Mouse (Mus musculus): ENCODE data around the gene Tmem117. TPM values are rescaled to one million over a fixed set of nuclear protein-coding genes. Genes with fewer than 3 reads are reported as not detected.

Tmem117 gene
- 9.1 and 9.3 TPM in 2 replicates for polyA plus RNA-seq (2012; rRNA removed)

DNA sequence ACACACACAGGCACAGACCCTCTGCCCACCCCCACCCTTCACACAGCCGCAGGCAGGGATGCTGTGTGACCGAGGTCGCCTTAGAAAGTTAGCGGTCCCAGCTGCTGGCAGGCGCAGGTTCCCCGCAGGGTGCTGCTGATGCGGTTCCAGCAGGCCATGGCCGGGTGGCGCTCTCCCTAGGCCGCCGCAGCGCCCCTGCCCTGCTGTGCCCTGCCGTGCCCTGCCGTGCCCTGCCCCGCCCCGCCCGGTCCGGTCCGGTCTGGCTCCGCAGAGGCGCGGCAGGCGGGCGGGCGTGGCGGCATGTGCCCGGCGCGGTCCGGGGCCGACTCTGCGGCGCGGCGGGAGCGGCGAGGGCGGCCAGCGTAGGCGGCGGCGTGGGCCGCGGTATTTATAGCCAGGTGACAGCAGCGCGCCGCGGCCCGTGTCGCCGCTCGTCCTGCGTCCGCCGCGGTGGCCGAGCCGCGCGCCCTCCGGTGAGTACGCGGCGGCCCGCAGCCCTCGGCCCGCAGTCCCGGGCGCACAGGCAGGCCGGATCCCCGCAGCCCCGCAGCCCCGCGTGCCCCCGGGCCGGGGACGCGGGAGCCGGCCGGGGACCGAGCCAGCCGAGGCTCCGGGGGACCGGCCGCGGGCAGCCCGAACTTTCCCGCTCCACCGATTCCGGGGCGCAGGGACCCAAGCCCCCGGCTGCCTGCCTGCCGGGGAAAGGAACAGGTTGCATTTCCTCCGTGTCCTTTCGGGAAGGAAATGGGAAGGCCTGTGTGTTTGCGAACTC lies at the start of gene Tmem117:
Gene Tmem117, plus strand, starts transcription at position 403 of the 772 bp plus-strand sequence.
- H3K27me3 ChIP-seq (ENCODE audit: control insufficient read depth, insufficient read depth, low read length) = no peaks in the 10 kb centered on the region
- WGBS = under 1% methylated on average over 86 of the region's 96 CpGs
- H3K4me3 ChIP-seq (replicated peaks; ENCODE audit: insufficient read depth, low read depth, low read length) = peak within 1 kb of the TSS; percentile 53
- TF ChIP-seq POLR2A (IDR thresholded peaks at IDR 0.05; ENCODE audit: borderline replicate concordance, insufficient read depth, low read length) (no peak), CTCF (IDR thresholded peaks at IDR 0.05; ENCODE audit: borderline replicate concordance, insufficient read depth, low read depth, low read length) (no peak)
- H3K4me1 ChIP-seq (ENCODE audit: control insufficient read depth, insufficient read depth, low read length) = no peaks in the 10 kb centered on the region
- DNase-seq = peak; percentile 72 to 74
- H3K27ac ChIP-seq (ENCODE audit: insufficient read depth, low read length) = peak within 1 kb of the TSS; percentile 27; the same call in 1 of the 2 replicates

DNA sequence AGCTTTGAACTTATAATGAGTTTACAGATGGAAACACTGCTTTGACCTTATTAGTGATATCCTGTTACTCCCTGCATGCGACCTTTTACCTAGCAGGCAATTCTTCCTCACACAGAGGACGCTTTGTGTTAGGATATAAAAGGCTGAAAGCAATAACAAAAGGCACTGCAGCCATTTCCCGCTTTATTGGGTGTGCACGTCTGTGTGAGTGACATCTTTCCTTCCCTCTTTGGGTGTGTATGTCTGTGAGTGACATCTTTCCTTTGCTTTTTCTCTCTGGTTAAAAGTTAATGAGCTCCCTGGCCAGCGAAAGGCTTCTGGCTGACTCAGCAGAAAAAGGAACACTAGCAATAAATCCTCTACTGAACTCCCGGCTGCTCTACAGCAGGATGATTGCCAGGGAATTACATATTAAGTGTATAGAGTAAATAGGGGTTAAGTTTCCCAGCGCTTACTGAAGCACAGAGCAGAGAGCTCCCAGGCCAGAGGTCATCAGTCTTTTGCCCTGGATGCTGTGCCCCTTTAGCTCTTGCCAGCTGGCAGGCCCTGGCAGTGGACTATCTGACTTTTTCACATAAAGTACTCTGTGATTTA lies 46.9 kb upstream of the Tmem117 start:
- no peak for DNase-seq
- TF ChIP-seq POLR2A (IDR thresholded peaks at IDR 0.05; ENCODE audit: borderline replicate concordance, insufficient read depth, low read length) (no peak), CTCF (IDR thresholded peaks at IDR 0.05; ENCODE audit: borderline replicate concordance, insufficient read depth, low read depth, low read length) (no peak)
- Histone ChIP-seq H3K27me3 (ENCODE audit: control insufficient read depth, insufficient read depth, low read length) (no peaks in the 10 kb centered on the region), H3K4me3 (replicated peaks; ENCODE audit: insufficient read depth, low read depth, low read length) (no peak overlapping the region), H3K4me1 (ENCODE audit: control insufficient read depth, insufficient read depth, low read length) (no peaks in the 10 kb centered on the region), H3K27ac (ENCODE audit: insufficient read depth, low read length) (no peak overlapping the region)
- WGBS = 63% methylated on average over 7 of the region's 7 CpGs

DNA sequence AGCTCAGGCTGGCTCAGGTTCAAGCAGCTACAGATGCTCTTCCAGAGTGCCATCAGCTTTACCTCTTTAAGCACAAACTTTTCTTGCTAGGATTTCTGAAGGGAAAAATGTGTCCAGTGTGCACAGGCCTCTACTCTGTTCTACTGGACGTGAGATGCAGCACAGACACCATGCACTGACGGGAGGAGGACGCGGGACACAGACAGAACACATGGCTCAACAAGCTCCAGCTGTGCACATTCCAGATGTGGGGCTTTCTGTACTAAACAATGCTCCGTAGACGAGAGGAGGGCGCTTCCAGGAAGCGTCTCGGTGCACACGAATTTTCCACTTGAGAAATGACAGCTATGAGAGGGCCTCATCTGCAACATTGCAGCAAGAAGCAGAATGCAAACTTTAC lies 45.9 kb upstream of the Tmem117 start:
- no peak for DNase-seq
- Histone ChIP-seq H3K4me3 (replicated peaks; ENCODE audit: insufficient read depth, low read depth, low read length) (no peak overlapping the region), H3K4me1 (ENCODE audit: control insufficient read depth, insufficient read depth, low read length) (no peaks in the 10 kb centered on the region), H3K27ac (ENCODE audit: insufficient read depth, low read length) (no peak overlapping the region), H3K27me3 (ENCODE audit: control insufficient read depth, insufficient read depth, low read length) (no peaks in the 10 kb centered on the region)
- TF ChIP-seq POLR2A (IDR thresholded peaks at IDR 0.05; ENCODE audit: borderline replicate concordance, insufficient read depth, low read length) = no peak
- TF ChIP-seq CTCF (IDR thresholded peaks at IDR 0.05; ENCODE audit: borderline replicate concordance, insufficient read depth, low read depth, low read length) = no peak
- 87% methylated on average over 10 of the region's 10 CpGs for WGBS

DNA sequence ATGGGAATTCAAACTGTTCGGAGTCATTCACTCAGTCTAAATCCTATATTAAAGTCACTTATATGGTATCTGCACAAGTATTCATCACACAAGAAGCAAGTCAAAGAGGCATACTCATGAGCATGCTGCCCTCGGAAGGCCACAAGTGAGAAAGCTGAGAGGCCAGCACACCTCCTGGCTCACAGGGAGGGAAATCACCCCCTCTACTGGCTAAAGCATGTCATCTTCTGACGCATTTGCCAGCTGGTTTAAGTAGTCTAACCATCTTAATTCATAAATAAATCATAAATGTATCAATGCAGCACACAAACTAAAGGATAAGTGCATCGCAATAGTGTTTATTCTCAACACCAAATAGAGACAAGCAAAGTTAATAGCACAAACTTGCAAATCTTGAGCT lies 44.3 kb upstream of the Tmem117 start:
- WGBS = 80% methylated on average over 4 of the region's 4 CpGs
- DNase-seq = no peak
- no peaks in the 10 kb centered on the region for H3K4me1 ChIP-seq (ENCODE audit: control insufficient read depth, insufficient read depth, low read length)
- H3K27me3 ChIP-seq (ENCODE audit: control insufficient read depth, insufficient read depth, low read length) = no peaks in the 10 kb centered on the region
- no peak overlapping the region for H3K27ac ChIP-seq (ENCODE audit: insufficient read depth, low read length)
- no peak overlapping the region for H3K4me3 ChIP-seq (replicated peaks; ENCODE audit: insufficient read depth, low read depth, low read length)
- TF ChIP-seq POLR2A (IDR thresholded peaks at IDR 0.05; ENCODE audit: borderline replicate concordance, insufficient read depth, low read length) = no peak
- TF ChIP-seq CTCF (IDR thresholded peaks at IDR 0.05; ENCODE audit: borderline replicate concordance, insufficient read depth, low read depth, low read length) = no peak

DNA sequence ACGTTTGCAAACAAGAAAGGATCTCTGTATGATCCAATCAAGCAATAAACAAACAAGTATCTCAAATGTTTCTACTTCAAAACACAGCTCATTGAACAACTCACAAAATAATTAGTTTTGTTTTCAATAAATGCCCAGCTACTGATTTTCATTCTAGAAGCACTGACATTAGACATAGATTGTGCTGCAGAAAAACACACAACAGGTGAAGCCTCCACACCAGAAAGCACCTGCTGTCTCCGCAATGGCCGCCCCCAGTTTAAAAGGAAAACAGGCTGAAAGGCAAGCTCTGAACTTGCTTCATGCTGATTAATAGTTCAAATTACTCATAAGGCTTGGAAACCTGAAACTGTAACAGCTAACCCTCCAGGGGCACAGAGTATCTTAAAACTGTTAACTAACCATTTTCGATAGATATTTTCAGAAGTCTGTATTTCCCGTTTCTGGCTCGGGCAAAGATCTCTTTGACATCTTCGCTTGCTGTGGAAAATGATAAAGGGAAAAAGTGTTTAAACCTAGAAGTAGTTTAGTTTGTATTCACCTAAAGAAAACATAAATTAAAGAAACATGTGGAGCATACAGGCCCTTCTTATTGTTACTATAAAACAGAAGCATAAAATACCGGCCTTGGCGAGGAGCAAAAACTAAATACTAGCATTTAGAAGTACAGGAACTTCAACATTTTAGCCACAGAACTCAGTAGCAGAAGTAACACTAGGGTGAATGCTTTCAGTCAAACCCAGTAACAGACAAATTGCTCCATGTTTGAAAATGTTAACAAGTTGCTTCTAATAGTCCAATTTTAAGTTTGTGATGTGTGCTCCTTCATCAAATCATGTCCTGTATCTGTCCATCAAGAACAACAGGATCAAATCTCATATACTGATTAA lies 41.0 kb upstream of the Tmem117 start:
- DNase-seq = no peak
- TF ChIP-seq POLR2A (IDR thresholded peaks at IDR 0.05; ENCODE audit: borderline replicate concordance, insufficient read depth, low read length) (no peak), CTCF (IDR thresholded peaks at IDR 0.05; ENCODE audit: borderline replicate concordance, insufficient read depth, low read depth, low read length) (no peak)
- 88% methylated on average over 9 of the region's 9 CpGs for WGBS
- no peak overlapping the region for H3K27ac ChIP-seq (ENCODE audit: insufficient read depth, low read length)
- H3K27me3 ChIP-seq (ENCODE audit: control insufficient read depth, insufficient read depth, low read length) = no peaks in the 10 kb centered on the region
- no peaks in the 10 kb centered on the region for H3K4me1 ChIP-seq (ENCODE audit: control insufficient read depth, insufficient read depth, low read length)
- no peak overlapping the region for H3K4me3 ChIP-seq (replicated peaks; ENCODE audit: insufficient read depth, low read depth, low read length)

DNA sequence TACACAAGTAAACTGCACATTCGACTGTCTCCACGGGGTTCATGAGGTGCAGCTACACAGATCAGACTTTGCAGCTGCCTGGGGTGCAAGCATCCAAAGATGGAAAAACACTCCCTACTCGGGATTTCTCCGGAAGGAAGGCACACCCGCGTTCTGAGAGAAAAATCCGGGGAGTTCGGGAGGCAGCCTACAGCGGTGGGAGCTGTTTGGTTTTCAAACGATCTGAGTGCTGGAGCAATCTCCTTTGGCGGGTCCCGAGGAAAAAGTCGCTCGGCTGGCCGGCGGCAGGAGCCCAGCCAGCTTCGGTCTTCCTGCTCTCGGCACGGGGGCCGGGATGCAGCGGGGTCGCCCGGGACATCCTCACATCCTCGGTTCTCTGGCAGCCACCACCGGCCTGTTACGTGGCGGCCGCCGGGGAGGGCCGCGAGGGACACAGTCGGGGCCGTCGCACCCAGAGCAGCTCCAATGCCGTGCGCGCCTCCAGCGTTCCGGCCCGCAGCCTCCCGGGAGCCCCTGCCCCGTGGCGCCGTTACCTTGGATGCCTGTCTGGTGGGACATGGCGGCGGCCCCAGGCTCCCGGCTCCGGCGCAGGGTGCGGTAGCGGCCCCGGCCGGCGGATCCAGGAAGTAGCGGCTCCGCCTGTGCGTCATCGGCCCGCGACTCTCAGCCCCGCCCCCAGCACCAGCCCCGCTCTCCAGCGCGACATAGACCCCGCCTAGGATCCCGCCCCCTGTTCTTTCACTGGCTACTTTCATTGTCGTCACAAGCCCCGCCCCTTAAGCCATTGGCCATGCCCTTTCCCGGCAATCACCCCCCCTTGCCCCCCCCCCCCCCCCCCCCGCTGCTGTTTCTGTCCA lies 39.6 kb upstream of the Tmem117 start, which contains the start of gene Twf1:
Gene Twf1, minus strand, starts transcription at position 671 of the 857 bp plus-strand sequence.
- Histone ChIP-seq H3K27me3 (ENCODE audit: control insufficient read depth, insufficient read depth, low read length) (no peaks in the 10 kb centered on the region), H3K4me1 (ENCODE audit: control insufficient read depth, insufficient read depth, low read length) (no peaks in the 10 kb centered on the region), H3K4me3 (replicated peaks; ENCODE audit: insufficient read depth, low read depth, low read length) (peak within 1 kb of the TSS; percentile 75), H3K27ac (ENCODE audit: insufficient read depth, low read length) (peak within 1 kb of the TSS; percentile 35; the same call in 1 of the 2 replicates)
- DNase-seq = peak; percentile 98
- under 1% methylated on average over 68 of the region's 70 CpGs for WGBS
- peak; percentile 75 for TF ChIP-seq POLR2A (IDR thresholded peaks at IDR 0.05; ENCODE audit: borderline replicate concordance, insufficient read depth, low read length)
- TF ChIP-seq CTCF (IDR thresholded peaks at IDR 0.05; ENCODE audit: borderline replicate concordance, insufficient read depth, low read depth, low read length) = no peak

DNA sequence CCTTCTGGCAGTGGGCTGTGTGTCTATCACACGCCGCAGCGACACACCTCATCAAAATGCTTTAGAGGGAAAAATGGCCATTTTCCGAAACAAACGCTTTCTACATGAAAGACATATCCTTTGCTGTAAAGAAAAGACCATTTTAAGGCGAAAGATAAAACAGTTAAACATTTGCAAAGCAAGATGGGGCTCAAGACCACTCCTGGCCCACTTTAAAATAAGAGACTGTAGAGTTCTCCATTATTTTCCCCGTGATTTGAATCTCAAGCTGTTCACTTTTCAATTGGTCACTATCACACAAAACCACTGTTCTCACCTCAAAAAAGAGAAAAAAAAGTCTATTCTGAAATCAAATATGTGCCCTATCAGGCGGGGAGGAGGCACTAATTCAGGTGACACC lies 38.9 kb upstream of the Tmem117 start:
- Histone ChIP-seq H3K27ac (ENCODE audit: insufficient read depth, low read length) (no peak overlapping the region), H3K4me3 (replicated peaks; ENCODE audit: insufficient read depth, low read depth, low read length) (peak overlapping the region; percentile 75), H3K27me3 (ENCODE audit: control insufficient read depth, insufficient read depth, low read length) (no peaks in the 10 kb centered on the region), H3K4me1 (ENCODE audit: control insufficient read depth, insufficient read depth, low read length) (no peaks in the 10 kb centered on the region)
- no peak for TF ChIP-seq CTCF (IDR thresholded peaks at IDR 0.05; ENCODE audit: borderline replicate concordance, insufficient read depth, low read depth, low read length)
- TF ChIP-seq POLR2A (IDR thresholded peaks at IDR 0.05; ENCODE audit: borderline replicate concordance, insufficient read depth, low read length) = no peak
- WGBS = 12% methylated on average over 8 of the region's 8 CpGs
- DNase-seq = no peak

All from cerebellum, adult 2 months (tissue).